8 mouse cellular contexts compared by ENCODE assay signal in the genomic region with DNA sequence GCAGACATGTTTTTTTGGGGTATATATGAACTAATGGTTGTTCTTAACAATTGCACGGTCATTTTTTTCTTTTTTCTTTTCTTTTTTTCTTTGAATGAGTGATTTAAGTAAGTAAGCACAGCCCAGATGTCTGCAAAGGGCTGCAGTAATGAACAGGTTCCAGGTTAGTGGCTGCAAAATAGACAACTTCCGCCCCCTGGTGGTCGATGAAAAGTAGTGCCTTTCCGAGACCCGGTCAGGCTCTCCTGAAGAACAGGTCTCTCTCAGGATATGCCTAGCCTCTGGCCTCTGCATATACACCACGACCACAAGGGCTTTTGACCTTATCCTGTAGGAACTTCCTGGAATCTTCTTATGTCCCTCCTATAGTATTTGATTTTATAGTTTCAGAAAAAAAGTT. TPM values are rescaled to one million over a fixed set of nuclear protein-coding genes. Genes with fewer than 3 reads are reported as not detected.
DNase-seq lines count a peak whose midpoint lies in the region; ATAC-seq lines count a peak whose summit lies in the region.

No protein-coding gene starts in this region.

- no peaks in the 10 kb centered on the region for H3K27me3 ChIP-seq in limb, embryonic 15.5 days
- no peaks in the 10 kb centered on the region for H3K27me3 ChIP-seq in stomach, embryonic 14.5 days (ENCODE audit: control insufficient read depth, insufficient read depth, low read length)

- WGBS in limb, embryonic 15.5 days, result under 1% methylated on average over 6 of the region's 6 CpGs
- WGBS in stomach, embryonic 14.5 days, result 2% methylated on average over 6 of the region's 6 CpGs

- H3K4me2 ChIP-seq in limb, embryonic 15.5 days, result peak overlapping the region; percentile 51
- peak overlapping the region; percentile 52; the same call in 1 of the 2 replicates for H3K4me2 ChIP-seq in stomach, embryonic 14.5 days (replicated peaks; ENCODE audit: low read depth, low read length)

- H3K27ac ChIP-seq in limb, embryonic 15.5 days, result no peak overlapping the region
- no peak overlapping the region for H3K27ac ChIP-seq in stomach, embryonic 14.5 days (ENCODE audit: low read length)

- H3K4me3 ChIP-seq in limb, embryonic 15.5 days, result peak overlapping the region; percentile 28
- H3K4me3 ChIP-seq in stomach, embryonic 14.5 days (ENCODE audit: low read depth, low read length), result no peak overlapping the region

- peak; percentile 62 to 67 for DNase-seq in B cell, adult 2 months
- DNase-seq in adrenal gland, postnatal 10 days, result peak; percentile 89
- peak; percentile 62 for DNase-seq in embryo, embryonic 11.5 days (ENCODE audit: low read depth, low spot score)
- peak; percentile 82 for DNase-seq in heart, adult 8-10 months (ENCODE audit: low spot score)
- peak; percentile 56 to 77 for DNase-seq in kidney, adult 8-10 months
- DNase-seq in naive thymus-derived CD4-positive, alpha-beta T cell, adult 2 months (ENCODE audit: low read depth), result peak; percentile 68

- no peak for ATAC-seq in limb, embryonic 15.5 days (ENCODE audit: insufficient number of reproducible peaks, low FRiP score, low TSS enrichment, low read depth)
- ATAC-seq in stomach, embryonic 14.5 days (ENCODE audit: insufficient number of reproducible peaks, insufficient read depth, low FRiP score, low read depth), result peak; percentile 54; the same call in 1 of the 2 replicates

- H3K9ac ChIP-seq in limb, embryonic 15.5 days, result no peak overlapping the region
- H3K9ac ChIP-seq in stomach, embryonic 14.5 days (replicated peaks; ENCODE audit: low read depth, low read length), result no peak overlapping the region

- no peaks in the 10 kb centered on the region for H3K9me3 ChIP-seq in limb, embryonic 15.5 days
- no peaks in the 10 kb centered on the region for H3K9me3 ChIP-seq in stomach, embryonic 14.5 days (ENCODE audit: control insufficient read depth, low read depth, low read length)

- peaks cover 52% of the 10 kb centered on the region for H3K4me1 ChIP-seq in limb, embryonic 15.5 days
- 0 out of 2 replicates have a peak, but pooled peaks cover 2% of the 10 kb centered on the region for H3K4me1 ChIP-seq in stomach, embryonic 14.5 days (ENCODE audit: control insufficient read depth, insufficient read depth, low read length)

- H3K36me3 ChIP-seq in limb, embryonic 15.5 days, result no peaks in the 10 kb centered on the region
- H3K36me3 ChIP-seq in stomach, embryonic 14.5 days (ENCODE audit: control insufficient read depth, insufficient read depth, low read length), result no peaks in the 10 kb centered on the region

RNA-seq across cellular contexts. Expression of a gene that starts 18.2 kb away (rescaled TPM):
- total RNA-seq in adrenal gland, postnatal 10 days (2021), result 10 to 100 TPM; 26.5 to 94.8 TPM
- total RNA-seq in heart, adult 8-10 months (2022), result 1,000 to 10,000 TPM; 1,077 to 1,246 (median 1,126) TPM
- polyA plus RNA-seq in limb, embryonic 15.5 days (2015; fragmentation: Nextera tagmentation; extraction: Ambion mirVana), result 28.2 and 98.7 TPM in 2 replicates
- 1.3 and 1.8 TPM in 2 replicates for polyA plus RNA-seq in stomach, embryonic 14.5 days (2014; fragmentation: Nextera tagmentation; extraction: Ambion mirVana)

RNA-seq across cellular contexts. Expression of a gene that starts 29.6 kb away (rescaled TPM):
- total RNA-seq in adrenal gland, postnatal 10 days (2021), result not detected
- total RNA-seq in heart, adult 8-10 months (2022), result 1 to 10 TPM; 1.7 to 2.5 (median 2.4) TPM
- 0.20 and 0.63 TPM in 2 replicates for polyA plus RNA-seq in limb, embryonic 15.5 days (2015; fragmentation: Nextera tagmentation; extraction: Ambion mirVana)
- polyA plus RNA-seq in stomach, embryonic 14.5 days (2014; fragmentation: Nextera tagmentation; extraction: Ambion mirVana), result not detected in 2 replicates

RNA-seq across cellular contexts. Expression of a gene that starts 47.7 kb away (rescaled TPM):
- not detected for total RNA-seq in adrenal gland, postnatal 10 days (2021)
- not detected for total RNA-seq in heart, adult 8-10 months (2022)
- not detected in 2 replicates for polyA plus RNA-seq in limb, embryonic 15.5 days (2015; fragmentation: Nextera tagmentation; extraction: Ambion mirVana)
- polyA plus RNA-seq in stomach, embryonic 14.5 days (2014; fragmentation: Nextera tagmentation; extraction: Ambion mirVana), result not detected in 2 replicates

Comparison
In these comparisons a context has a peak if more than half of its experiments do, and no peak if none do; other contexts are left out.
1. RNA of a gene that starts 18.2 kb away (total RNA-seq): 1,077 to 1,246 TPM in heart, adult 8-10 months; 26.5 to 94.8 TPM in adrenal gland, postnatal 10 days; every median in the first group is over 10 times any median in the second.
2. Peak in every context shown above with its lines, with median percentiles within 50 percentile points of each other: DNase-seq.